Mouse (Mus musculus) embryonic facial prominence, embryonic 15.5 days (tissue): ENCODE data around the gene Tmprss11a. TPM values are rescaled to one million over a fixed set of nuclear protein-coding genes. Genes with fewer than 3 reads are reported as not detected.

Experiments
- ATAC-seq: fragments of 200-750 bp; cut with Nextera tagmentation; 2 replicates; pipeline ENCODE4 v1.8.0; 2017; ENCODE audit warnings: low read depth, moderate TSS enrichment; ENCODE audit not compliant: insufficient number of reproducible peaks, low FRiP score, low TSS enrichment
- H3K27ac ChIP-seq: fragments of 300-500 bp; sonication (generic); replicated peaks from 2 replicates; pipeline ENCODE4 v1.5.1; 2015; ENCODE audit warnings: mild to moderate bottlenecking, inconsistent platforms
- H3K27me3 ChIP-seq: fragments of 300-500 bp; sonication (generic); 2 replicates; pipeline ENCODE4 v1.6.1; 2015; ENCODE audit warnings: inconsistent platforms
- H3K36me3 ChIP-seq: fragments of 300-500 bp; sonication (generic); 2 replicates; pipeline ENCODE4 v1.6.1; 2015; ENCODE audit warnings: mild to moderate bottlenecking, inconsistent platforms
- H3K4me1 ChIP-seq: fragments of 300-500 bp; sonication (generic); 2 replicates; pipeline ENCODE4 v1.6.1; 2015; ENCODE audit warnings: inconsistent platforms
- H3K4me2 ChIP-seq: fragments of 300-500 bp; sonication (generic); replicated peaks from 2 replicates; pipeline ENCODE4 v1.6.1; 2015; ENCODE audit warnings: mild to moderate bottlenecking, inconsistent platforms
- H3K4me3 ChIP-seq: fragments of 300-500 bp; sonication (generic); replicated peaks from 2 replicates; pipeline ENCODE4 v1.5.1; 2015; ENCODE audit warnings: mild to moderate bottlenecking, inconsistent platforms
- H3K9ac ChIP-seq: fragments of 300-500 bp; sonication (generic); 2 replicates; pipeline ENCODE4 v1.6.1; 2015; ENCODE audit warnings: inconsistent platforms
- H3K9me3 ChIP-seq: fragments of 300-500 bp; sonication (generic); replicated peaks from 2 replicates; pipeline ENCODE4 v1.6.1; 2016; ENCODE audit warnings: inconsistent platforms
- WGBS: fragments of 180-500 bp; shearing (Covaris S2); methylation state at CpG from one replicate; pipeline ENCODE4 v1.1.7; 2015; 5-methylcytosine and 5-hydroxymethylcytosine counted together
- polyA plus RNA-seq: library from polyadenylated mRNA; unstranded; fragments of >200 nt; fragmentation: Nextera tagmentation; extraction: Ambion mirVana; gene quantifications from 2 replicates; pipeline ENCODE4 v1.2.1, GENCODE M21; 2015

Gene Tmprss11a
- 4.0 and 4.5 TPM in 2 replicates for polyA plus RNA-seq

GRCm38 (mm10) chr5:86468890-86469289, at the start of gene Tmprss11a:
Tmprss11a (minus strand) TSS chr5:86468990.
- Histone ChIP-seq H3K36me3 (no peaks in the 10 kb centered on the region), H3K27ac (no peak within 1 kb of the TSS), H3K9me3 (no peaks in the 10 kb centered on the region), H3K4me1 (no peaks in the 10 kb centered on the region), H3K4me3 (no peak within 1 kb of the TSS), H3K4me2 (no peak within 1 kb of the TSS), H3K9ac (no peak within 1 kb of the TSS), H3K27me3 (no peaks in the 10 kb centered on the region)
- no peak for ATAC-seq
- WGBS: 52% methylated on average over 4 of the region's 4 CpGs

GRCm38 (mm10) chr5:86518500-86518899, 49.7 kb upstream of the Tmprss11a start, which contains the start of gene Tmprss11g:
Tmprss11g (minus strand) TSS chr5:86518600.
- Histone ChIP-seq H3K4me1 (no peaks in the 10 kb centered on the region), H3K27ac (no peak within 1 kb of the TSS), H3K36me3 (no peaks in the 10 kb centered on the region), H3K4me2 (no peak within 1 kb of the TSS), H3K27me3 (no peaks in the 10 kb centered on the region), H3K9me3 (no peaks in the 10 kb centered on the region), H3K4me3 (no peak within 1 kb of the TSS), H3K9ac (no peak within 1 kb of the TSS)
- ATAC-seq: no peak
- 55% methylated on average over 9 of the region's 9 CpGs for WGBS

- Histone ChIP-seq H3K4me2 (no peak overlapping the region), H3K9me3 (no peaks in the 10 kb centered on the region), H3K9ac (no peak overlapping the region), H3K27ac (no peak overlapping the region), H3K27me3 (no peaks in the 10 kb centered on the region), H3K36me3 (no peaks in the 10 kb centered on the region), H3K4me1 (no peaks in the 10 kb centered on the region), H3K4me3 (no peak overlapping the region)
- 69% methylated on average over 5 of the region's 5 CpGs for WGBS
- no peak for ATAC-seq
These were observed 42.7 kb upstream of the Tmprss11a start for GRCm38 (mm10) chr5:86511538-86511937.

- 52% methylated on average over 1 of the region's 1 CpGs for WGBS
- H3K9ac ChIP-seq: no peak overlapping the region
- no peak overlapping the region for H3K4me2 ChIP-seq
- no peaks in the 10 kb centered on the region for H3K36me3 ChIP-seq
- no peaks in the 10 kb centered on the region for H3K4me1 ChIP-seq
- no peaks in the 10 kb centered on the region for H3K9me3 ChIP-seq
- no peaks in the 10 kb centered on the region for H3K27me3 ChIP-seq
- H3K27ac ChIP-seq: no peak overlapping the region
- ATAC-seq: no peak
- no peak overlapping the region for H3K4me3 ChIP-seq
These were observed 24.7 kb upstream of the Tmprss11a start for GRCm38 (mm10) chr5:86493453-86493852.

- Histone ChIP-seq H3K27me3 (no peaks in the 10 kb centered on the region), H3K4me1 (no peaks in the 10 kb centered on the region), H3K9ac (no peak overlapping the region), H3K4me3 (no peak overlapping the region), H3K27ac (no peak overlapping the region), H3K9me3 (no peaks in the 10 kb centered on the region), H3K4me2 (no peak overlapping the region), H3K36me3 (no peaks in the 10 kb centered on the region)
- 71% methylated on average over 2 of the region's 2 CpGs for whole genome bisulfite sequencing
- no peak for ATAC-seq
These were observed 13.8 kb upstream of the Tmprss11a start for GRCm38 (mm10) chr5:86482562-86482961.

DNA sequence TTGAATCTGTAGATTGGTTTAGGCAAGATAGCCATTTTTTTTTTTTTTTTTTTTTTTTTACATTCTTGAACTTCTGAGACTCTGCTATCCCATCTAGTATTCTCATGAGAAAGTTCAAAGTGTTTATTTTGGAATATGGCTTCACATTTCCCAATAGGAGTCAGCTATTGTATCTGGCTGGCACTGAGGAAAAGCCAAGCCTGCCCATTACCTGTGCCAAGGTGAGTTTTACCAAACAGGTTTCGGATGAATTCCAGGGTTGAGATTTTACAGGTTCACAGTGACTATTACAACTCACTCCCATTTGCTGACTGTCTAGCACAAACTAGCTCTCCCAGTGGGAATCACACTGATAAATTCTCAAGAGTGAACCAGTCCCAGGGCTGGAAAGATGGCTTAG, 13.2 kb upstream of the Tmprss11a start:
- Histone ChIP-seq H3K27ac (no peak overlapping the region), H3K9ac (no peak overlapping the region), H3K4me1 (no peaks in the 10 kb centered on the region), H3K9me3 (no peaks in the 10 kb centered on the region), H3K36me3 (no peaks in the 10 kb centered on the region), H3K4me2 (no peak overlapping the region), H3K4me3 (no peak overlapping the region), H3K27me3 (no peaks in the 10 kb centered on the region)
- ATAC-seq: no peak
- 75% methylated on average over 1 of the region's 1 CpGs for WGBS

DNA sequence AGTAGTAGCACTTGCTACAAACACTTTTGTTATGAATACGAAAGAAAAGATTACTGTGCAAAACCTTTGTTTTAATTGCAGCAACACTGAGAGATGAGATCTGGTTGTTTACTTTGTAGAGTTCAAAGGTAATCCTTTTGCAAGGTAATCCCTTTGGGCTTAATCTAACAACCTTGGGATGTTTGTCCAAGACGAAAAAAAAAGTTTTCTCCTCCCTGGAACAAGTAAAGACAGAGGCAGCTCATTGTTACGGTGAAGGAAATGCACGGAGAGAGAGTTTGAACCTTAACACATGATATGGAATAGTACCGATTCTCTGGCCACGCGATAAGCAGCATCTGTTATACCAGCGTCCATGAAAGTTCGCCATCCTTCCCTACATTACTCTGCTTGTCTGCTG, 5.1 kb upstream of the Tmprss11a start:
- ATAC-seq: no peak
- no peak overlapping the region for H3K4me3 ChIP-seq
- H3K9ac ChIP-seq: no peak overlapping the region
- H3K4me1 ChIP-seq: no peaks in the 10 kb centered on the region
- H3K27me3 ChIP-seq: no peaks in the 10 kb centered on the region
- H3K36me3 ChIP-seq: no peaks in the 10 kb centered on the region
- H3K9me3 ChIP-seq: no peaks in the 10 kb centered on the region
- no peak overlapping the region for H3K4me2 ChIP-seq
- no peak overlapping the region for H3K27ac ChIP-seq
- WGBS: 73% methylated on average over 9 of the region's 9 CpGs

DNA sequence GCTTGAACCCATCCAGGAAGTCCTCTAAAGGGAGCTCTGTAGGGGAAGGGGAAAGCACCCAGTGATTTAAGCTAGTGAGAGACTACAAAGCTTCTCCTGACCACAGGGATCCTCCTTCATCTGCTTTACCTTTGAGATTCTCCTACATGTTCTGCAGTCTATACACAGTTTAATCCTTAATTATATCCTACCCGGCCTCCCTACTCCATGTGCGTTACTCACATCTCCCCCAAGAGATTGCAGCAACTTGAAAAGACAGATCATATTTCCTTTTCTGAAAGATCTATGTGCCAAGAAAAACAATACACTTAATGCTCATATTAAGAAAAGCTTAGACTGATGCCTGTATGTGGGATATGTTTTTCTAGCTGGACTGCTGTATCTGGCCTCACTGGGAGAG, 29.5 kb downstream of the Tmprss11a start:
- Histone ChIP-seq H3K9me3 (no peaks in the 10 kb centered on the region), H3K9ac (no peak overlapping the region), H3K4me1 (no peaks in the 10 kb centered on the region), H3K27ac (no peak overlapping the region), H3K36me3 (no peaks in the 10 kb centered on the region), H3K4me2 (no peak overlapping the region), H3K27me3 (no peaks in the 10 kb centered on the region), H3K4me3 (no peak overlapping the region)
- ATAC-seq: no peak
- WGBS: 20% methylated on average over 2 of the region's 2 CpGs

DNA sequence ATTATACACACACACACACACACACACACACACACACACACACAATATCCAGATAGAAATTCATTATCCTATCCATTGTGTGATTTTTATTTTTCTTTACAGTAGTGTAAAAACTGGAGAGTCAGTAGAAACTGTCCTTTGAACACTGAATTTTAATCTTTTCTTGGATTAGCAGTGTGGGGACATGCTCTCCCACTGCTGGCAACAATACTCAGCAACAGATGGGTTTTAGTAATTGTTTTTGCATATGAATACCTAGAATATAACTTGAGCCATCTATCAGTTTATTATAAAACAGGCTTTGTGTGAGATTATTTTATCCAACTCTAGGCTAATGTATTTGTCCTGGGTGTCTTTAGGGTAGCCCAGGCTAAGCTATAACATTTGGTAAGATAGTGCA, 30.2 kb downstream of the Tmprss11a start:
- H3K27me3 ChIP-seq: no peaks in the 10 kb centered on the region
- no peak overlapping the region for H3K9ac ChIP-seq
- no peaks in the 10 kb centered on the region for H3K9me3 ChIP-seq
- H3K27ac ChIP-seq: no peak overlapping the region
- no peak for ATAC-seq
- H3K4me1 ChIP-seq: no peaks in the 10 kb centered on the region
- no peak overlapping the region for H3K4me3 ChIP-seq
- no peaks in the 10 kb centered on the region for H3K36me3 ChIP-seq
- no peak overlapping the region for H3K4me2 ChIP-seq

DNA sequence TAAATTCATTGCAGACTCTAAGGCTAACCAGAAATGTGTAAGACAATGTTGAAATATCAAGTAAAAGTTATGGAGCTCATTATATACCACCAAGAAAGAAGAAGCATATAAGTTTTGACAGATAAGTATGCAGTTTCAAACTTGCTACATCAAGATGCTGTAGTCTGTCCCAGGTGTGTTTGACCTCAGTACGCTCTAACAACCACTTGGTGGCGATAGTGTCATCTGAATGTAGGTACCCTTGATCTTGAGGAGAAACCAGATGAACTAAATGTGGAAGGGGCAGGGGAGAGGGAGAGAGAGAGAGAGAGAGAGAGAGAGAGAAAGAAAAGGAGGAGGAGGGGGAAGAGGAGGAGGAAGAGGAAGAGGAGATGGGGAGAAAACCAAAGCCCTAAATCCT, 36.1 kb downstream of the Tmprss11a start:
- Histone ChIP-seq H3K4me3 (no peak overlapping the region), H3K9me3 (no peaks in the 10 kb centered on the region), H3K27me3 (no peaks in the 10 kb centered on the region), H3K4me2 (no peak overlapping the region), H3K27ac (no peak overlapping the region), H3K4me1 (no peaks in the 10 kb centered on the region), H3K9ac (no peak overlapping the region), H3K36me3 (no peaks in the 10 kb centered on the region)
- no peak for ATAC-seq
- WGBS: 2% methylated on average over 2 of the region's 2 CpGs

GRCm38 (mm10) chr5:86431096-86431495, 37.7 kb downstream of the Tmprss11a start:
- Histone ChIP-seq H3K27ac (no peak overlapping the region), H3K9me3 (no peaks in the 10 kb centered on the region), H3K9ac (no peak overlapping the region), H3K4me2 (no peak overlapping the region), H3K4me3 (no peak overlapping the region), H3K4me1 (no peaks in the 10 kb centered on the region), H3K36me3 (no peaks in the 10 kb centered on the region), H3K27me3 (no peaks in the 10 kb centered on the region)
- 54% methylated on average over 5 of the region's 5 CpGs for WGBS
- no peak for ATAC-seq

GRCm38 (mm10) chr5:86421323-86422028, 47.3 kb downstream of the Tmprss11a start:
- no peak for ATAC-seq
- Histone ChIP-seq H3K4me3 (no peak overlapping the region), H3K27me3 (no peaks in the 10 kb centered on the region), H3K9ac (no peak overlapping the region), H3K9me3 (no peaks in the 10 kb centered on the region), H3K36me3 (no peaks in the 10 kb centered on the region), H3K27ac (no peak overlapping the region), H3K4me1 (no peaks in the 10 kb centered on the region), H3K4me2 (no peak overlapping the region)
- 26% methylated on average over 3 of the region's 3 CpGs for WGBS
